Mouse (Mus musculus) CD4-positive, CD25-positive, alpha-beta regulatory T cell, adult 2 months (primary cell): ENCODE data around the gene Dscam.

Experiments
- DNase-seq: peaks from one replicate; pipeline ENCODE4 v3.0.0-alpha.2; 2012; ENCODE audit warnings: low read depth, low spot score

The Dscam gene

DNA sequence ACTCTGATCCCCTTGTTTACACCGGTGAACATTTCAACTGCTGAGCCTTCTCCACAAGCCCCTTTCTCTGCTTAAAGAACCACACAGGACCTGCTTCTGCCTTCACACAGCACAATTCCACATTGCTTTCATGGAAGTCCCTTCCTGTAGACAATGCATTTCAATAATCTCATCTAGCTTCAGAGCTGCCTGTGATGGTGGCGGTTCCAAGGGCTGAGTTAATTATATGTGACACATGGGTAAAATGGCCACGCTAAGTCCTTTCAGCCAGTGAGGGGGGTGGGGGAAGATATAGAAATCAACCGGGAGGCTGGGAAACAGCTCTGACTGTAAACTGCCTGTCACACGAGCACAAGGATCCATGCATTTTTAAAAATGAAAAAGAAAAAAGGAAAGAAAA is 152.2 kb downstream of the Dscam start:
- no peak for DNase-seq

DNA sequence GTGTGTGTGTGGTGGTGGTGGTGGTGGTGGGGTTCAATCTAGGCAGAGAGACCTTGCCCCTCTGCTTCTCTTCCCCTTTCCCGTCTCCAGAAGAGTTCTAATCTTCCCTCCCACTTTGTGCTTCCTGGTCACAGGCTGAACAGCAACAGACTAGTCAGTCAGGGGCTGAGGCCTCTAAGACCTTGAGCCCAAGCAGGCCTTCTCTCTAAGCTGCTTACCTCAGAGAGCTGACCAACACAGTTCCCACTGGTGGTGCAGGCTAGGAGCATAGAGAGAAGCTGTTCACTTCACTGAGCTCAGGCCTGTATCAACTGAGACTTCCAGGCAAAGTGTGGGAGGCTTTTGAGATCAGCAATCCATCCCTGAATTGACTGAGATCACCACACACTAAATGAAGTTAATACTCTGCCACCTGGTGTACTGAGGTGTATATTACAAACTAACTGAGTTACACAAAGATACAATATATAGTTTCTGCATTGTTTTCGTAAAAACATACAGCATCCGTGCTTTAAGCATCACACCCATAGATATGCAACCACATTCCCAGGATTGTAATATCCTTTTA is 153.3 kb downstream of the Dscam start:
- no peak for DNase-seq

DNA sequence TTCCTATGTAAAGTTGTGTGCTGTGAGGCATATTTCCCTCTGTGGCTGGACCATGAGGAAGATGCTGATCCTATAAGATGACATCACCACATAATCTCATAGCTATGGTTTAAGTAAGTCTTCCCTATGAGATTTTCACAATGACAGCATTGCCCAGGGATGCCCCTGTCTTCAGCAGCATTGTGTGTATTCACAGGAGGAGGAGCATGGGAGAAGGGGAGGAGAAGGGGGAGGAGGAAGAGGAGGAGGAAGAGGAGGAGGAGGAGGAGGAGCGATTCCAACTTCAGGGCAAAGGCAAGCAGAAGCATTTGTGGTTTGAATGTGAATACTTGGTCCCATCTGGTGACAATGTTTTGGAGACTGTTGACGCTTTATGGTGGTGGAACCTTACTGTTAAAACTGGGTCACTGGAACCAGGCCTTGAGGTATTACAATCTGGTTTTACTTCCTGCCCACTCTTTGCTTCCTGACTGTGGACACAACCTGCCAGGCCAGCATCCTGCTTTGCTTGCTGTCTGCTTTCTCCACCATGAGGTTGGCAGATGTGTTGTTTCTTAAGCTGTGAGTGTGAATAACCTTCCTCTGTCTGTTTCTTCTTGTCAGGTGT is 154.2 kb downstream of the Dscam start:
- DNase-seq = peak; percentile 2

DNA sequence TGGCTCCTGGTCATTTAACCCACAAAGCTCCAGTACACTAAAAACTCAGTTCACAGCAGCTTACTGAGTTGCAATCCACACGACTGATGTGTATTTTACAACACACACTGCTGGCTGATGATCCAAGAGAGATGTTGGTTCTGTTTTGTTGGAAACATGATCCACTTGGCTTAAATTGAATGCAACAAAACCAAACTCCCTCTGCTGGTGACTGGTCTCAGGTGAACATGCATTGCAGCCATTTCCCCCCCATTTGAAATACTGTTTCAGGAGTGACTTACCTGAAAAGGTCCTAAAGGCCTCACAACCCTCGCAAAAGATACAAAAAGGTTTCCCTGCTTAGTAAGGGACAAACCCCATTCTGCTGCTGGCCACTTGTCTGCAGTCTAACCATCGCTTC is 156.2 kb downstream of the Dscam start:
- no peak for DNase-seq

DNA sequence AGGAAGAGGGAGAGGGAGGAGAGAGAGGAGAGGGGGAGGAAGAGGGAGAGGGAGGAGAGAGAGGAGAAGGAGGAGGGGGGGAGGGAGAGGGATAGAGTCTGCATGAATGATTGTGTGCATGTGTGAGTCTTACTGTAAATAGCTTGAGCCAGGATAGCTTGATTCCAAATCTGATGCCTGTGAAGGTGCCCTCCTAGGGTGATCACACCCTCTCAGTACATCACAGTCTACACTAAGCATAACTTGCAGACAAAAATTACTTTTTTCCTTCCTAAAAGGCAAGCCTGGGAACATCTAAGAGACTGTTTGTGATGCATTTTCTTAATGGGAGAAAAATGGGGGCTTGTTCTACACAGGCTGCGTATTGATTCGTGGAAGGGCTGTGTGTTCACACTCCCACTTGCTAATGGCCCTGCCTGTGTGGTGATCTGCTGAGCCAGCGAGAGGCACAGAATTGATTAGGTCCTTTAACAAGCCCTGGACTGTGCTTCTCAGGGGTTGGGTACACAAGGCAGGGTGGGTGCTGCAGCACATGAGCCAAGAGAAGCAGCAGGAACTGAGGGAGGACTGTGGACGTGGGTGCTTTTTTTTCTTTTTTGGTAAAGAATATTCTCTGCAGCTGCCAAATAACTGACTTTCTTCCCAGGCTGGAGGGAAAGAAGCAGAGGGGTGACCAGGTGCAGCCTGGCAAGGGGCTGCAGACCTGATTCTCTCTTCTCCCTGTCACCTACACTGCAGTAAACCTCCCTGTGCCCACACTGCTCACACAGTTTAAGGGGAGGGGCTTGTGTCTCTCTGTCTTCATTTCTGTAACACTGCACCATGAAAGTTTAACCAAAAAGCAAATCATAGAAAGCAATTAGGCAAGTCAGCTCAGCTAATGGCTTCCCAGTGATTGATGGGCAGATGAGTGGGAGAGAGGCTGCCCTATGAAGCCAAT is 161.2 kb downstream of the Dscam start:
- no peak for DNase-seq

DNA sequence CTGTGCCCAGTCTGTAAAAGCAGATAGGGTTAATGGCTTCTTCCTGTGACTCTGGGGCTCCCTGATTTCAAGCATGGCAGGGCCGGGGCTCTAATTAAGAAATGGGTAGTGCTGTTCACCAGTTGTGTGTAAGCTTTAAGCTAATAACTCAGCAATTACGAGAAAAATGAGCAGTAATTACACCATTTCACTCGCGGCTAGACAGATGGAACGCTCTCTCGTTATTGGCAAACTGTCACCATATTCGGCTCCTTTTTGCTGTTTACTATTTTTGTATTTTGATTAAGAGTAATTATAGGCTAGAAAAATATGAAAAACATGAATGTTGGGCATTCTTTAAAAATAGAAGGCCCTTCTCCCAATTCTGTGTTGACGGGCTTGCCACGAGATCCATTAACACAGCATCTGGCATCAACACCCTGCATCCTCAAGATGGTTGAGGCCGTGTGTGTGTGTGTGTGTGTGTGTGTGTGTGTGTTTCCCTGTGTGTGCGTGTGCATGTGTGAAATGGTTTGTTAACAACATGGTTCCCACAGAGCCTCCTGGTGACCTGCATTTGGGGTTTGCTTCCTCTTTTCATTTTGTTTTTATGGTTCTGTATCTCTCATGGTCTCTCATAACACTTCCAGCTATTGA is 162.5 kb downstream of the Dscam start:
- no peak for DNase-seq

DNA sequence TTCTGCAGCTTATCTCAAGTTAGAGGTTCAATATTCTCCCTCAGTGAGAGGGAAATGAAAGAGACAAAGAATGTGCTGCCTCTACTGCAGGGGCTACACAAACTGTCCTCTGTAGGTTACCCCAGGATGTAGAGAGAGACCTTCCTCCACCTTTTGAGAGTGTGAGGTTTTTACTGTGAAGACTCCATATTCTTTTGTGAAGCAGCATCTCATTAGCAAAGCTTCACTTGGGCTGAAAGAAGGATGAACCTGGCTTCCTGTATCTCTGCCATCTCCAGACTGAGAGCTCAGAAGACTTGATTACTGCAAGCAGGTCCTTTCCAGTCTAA is 163.7 kb downstream of the Dscam start:
- DNase-seq = no peak

DNA sequence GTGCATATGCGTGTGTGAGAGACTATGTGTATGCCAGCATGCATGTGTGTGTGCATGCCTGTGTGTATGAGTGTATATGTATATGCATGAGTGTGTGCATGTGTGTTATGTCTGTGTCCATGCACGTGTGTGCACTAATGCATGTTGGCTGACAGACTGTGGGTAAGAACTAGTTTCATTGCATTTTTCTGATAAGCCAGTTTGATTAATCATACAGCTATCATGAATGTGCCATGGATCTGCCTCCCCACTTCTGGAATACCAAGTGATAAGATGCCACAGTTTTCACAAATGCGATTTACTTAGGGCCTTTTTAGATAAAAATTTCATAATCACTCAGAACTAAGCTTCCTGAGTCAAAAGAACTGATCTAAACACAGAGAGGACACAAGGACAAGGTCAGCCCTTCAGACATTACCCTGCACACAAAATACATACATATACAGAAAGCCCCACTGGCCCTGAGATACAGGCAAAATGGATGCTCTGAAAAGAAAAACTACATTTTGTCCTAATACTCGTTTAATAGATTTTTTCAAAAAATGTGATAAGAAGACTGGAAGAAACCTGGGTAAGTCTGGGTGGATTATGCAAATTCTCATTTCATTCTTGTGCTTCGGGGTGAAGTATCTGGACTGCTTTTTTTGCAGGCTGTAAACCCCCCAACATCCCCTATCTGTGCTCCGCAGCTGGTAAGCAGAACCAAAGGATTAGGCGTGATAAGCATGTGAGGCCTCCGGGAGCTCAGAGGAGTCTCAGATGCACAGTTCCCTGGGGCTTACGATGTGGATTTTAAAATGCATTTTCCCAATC is 164.3 kb downstream of the Dscam start:
- no peak for DNase-seq

DNA sequence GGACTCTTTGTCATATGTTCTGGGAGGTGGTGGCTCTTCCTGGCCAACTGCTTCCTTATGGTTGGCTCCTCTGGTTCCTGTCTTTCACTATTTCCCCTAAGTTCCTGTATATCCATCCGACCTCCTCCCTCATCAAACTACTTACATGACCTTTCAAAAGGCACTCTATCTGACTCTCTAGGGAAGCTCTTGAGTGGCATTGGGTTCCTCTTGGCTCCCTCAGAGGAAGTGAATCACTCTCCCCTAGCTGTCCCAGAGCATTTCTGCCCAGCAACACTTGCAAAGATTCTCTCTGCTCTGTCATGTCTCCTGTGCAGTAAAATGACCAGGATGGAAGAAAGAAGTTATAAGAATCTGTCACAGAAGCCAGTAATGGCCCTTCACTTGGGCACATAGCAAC is 166.6 kb downstream of the Dscam start:
- no peak for DNase-seq

DNA sequence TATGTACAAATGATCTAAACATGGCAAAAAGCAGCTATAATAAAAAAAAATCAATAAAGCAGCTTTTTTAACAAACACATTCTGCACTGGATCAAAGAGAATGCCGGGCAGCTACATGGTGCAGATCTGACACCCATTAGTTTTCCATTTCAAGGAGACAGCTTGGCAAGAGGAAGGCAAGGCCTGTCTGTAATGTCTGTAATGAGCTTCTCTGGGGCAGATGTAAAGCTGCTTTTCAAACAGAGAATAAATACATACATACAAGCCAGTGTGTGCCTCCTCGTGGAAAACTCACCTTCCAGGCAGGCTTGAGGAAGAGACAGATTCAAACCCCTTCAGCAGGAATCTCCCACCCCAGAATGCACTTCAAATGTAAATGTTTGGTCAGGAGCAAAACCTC is 167.7 kb downstream of the Dscam start:
- DNase-seq = no peak

DNA sequence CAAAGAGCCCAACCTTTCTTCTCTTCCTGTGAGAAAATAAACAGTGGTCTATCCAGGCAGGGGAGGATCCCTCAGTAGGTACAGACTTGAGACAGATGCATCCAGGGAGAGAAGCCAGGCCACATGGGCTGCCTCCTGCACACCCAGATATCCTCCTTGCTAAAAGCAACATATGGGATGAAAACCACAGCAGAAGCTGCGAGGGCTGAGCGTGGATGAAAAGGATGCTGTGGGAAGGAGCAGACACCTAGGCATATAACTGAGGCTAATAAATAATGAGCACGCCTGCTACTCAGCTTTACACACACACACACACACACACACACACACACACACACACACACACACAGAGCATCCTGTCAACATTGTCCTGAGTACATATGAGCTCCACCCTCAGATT is 168.4 kb downstream of the Dscam start:
- no peak for DNase-seq

DNA sequence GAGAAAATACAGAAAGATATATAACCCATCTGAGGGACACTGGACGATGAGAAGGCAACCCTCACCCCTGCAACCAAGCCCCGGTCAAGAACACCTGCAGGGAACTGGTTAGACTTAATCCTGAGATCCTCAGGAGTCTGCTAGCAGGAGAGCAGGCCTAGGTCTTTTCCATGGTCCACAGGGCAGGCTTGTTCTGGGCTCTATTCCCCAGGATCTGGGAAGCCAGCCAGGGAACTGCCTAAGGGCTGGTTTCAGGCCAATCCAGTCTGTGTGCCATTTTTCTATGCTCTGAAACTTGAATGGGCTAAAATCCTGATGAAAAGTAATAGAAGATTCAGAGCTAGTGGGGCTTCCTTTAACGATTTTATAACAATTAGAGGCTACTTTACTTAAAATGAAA is 173.7 kb downstream of the Dscam start:
- no peak for DNase-seq

DNA sequence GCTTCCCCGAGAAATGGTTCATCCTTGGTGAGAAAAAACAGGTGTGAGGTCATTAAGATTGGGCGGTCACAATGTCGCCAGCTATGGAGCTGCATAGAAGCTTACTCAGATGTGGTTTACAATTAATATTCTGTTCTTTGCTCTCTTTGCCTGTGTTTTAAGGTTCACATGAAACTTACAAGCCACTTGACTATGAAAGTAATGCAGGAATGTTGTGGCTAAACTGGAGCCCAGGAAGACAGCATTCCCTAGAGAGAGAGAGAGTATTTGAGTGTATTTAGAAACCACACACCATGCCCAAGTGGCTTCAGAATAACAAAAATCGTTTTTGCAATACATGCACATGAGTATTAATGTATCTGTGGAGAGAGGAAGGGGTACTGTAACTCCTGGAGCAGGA is 174.7 kb downstream of the Dscam start:
- no peak for DNase-seq

DNA sequence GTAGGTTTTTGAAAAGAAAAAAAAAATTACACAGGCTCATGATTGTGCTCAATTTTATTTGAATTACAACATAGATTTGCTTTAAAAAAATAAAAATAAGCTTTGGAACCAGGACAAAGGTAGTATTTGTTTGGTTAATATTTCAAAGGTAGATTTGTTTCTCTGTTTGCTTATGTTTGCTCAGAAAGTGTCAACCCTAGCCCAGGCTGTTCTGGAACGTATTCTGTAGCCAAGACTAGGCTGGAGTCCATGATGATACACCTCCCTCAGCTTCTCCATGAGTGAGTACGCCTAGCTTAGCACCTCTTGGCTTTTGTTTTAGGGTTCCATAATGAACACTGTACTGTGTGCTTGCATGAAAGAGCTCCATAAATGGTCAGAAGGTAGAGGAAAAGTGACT is 183.2 kb downstream of the Dscam start:
- no peak for DNase-seq

DNA sequence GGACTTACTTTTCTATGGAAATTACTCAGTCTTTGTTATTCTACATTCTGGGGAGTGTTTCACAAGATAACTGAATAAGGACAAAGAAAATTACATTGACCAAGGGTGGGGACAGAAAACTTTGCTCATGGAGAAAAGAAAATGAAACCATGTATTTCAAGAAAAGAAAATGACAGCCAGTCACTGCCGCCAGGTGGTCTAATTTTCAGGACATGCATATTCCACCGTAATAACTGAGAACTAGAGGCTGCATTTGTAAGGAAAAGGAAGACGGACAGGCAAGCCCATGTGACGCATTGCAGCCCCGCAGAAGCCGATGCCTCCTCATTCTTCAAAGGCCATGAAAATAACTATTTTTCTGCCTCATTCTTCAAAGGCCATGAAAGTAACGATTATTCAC is 197.3 kb downstream of the Dscam start:
- DNase-seq = no peak

DNA sequence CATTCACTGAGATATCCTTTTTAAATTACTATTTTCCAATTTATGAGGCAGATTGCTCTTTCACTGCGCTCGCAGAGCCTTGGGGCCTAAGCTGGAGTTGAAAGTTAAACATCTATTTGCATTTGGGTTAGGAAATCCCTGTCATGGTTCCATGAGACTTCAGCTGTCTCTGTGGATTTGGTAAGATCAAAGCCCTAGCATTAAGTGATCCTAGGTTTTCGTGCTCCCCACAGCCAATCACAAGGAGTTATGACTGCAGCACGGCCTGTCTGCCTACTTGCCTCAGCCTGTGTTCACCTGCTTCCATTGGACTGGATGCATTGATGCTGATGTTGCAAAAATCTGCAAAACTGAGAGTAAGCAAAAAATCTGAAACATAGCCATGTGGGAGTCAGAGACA is 198.8 kb downstream of the Dscam start:
- no peak for DNase-seq

DNA sequence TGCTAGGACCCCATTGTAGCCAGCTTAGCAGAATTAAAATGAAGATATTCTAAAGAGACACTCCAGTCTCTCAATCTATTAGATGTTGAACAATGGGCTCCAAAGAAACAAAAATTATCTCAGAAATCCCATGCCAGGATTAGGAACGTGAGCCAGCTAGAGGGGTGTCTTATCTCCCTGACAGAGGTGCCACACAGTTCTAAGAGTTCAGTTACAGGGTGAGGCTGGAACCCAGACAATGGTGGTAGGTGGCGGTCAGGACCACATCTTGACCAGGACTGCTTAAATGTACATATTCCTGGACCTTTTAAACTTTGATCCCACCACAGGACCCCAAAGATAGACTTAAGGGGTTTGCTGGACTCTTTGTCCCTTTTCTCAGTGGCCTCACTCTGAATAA is 200.1 kb downstream of the Dscam start:
- DNase-seq = no peak

DNA sequence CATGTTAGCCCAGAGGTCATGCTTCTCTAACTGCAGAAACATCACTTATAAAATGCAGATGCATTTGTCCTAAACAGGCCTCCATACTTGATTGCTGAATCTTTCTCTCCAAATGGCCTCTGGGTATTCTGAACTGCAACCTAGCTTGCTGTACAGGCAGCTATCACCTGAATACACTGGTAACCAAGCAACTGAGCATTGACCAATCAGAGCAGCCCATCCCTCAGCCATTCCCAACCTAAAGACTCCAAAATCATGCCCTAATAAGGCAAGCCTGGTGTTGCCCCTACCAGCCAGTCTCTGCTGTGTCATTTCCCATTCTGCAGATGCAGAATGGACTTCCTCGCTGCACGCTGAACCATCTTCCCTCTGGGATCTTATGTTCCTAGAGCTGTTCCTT is 200.9 kb downstream of the Dscam start:
- DNase-seq = no peak

DNA sequence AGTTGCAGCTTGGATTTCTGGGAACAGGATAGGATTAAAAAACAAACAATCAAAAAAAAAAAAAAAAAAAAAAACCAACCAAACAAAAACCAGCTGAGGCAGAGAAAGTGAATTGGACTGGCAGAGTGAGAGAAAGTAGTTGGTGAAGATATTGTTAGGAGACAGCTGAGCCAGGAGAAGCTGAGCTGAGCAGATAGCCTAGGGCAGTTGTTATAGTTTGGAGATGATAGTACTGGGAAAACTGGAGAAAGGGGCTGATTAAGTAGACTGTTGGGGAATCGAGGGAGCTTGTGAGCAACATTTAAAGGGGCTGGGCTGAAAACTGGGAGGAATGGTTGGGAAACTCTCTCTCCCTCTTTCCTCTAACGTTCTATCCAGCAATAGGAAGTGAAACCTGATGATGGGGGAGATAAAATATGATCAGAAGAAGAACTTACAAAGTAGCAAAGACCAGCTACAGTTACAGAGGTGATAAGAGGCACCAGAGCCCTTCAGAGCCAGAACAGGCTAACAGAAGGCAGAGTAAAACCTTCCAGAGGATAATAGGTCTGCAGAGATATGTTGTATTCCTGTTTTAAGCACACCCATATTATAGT is 201.6 kb downstream of the Dscam start:
- no peak for DNase-seq

DNA sequence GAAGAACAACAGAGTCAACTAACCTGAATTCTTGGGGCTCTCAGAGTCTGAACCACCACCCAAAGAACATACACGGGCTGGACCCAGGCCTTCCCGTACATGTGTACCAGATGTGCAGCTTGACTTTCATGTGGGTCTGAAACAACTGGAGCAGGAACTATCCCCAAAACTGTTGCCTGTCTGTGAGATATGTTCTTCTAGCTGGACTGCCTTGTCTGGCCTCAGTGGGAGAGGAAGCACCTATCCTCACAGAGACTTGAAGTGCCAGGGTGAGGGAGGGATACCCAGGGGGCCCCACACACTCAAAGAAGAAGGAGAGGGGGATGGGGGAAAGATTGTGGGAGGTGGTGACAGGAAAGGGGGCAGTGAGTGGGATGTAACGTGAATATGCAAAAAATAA is 210.9 kb downstream of the Dscam start:
- DNase-seq = no peak
